Mouse (Mus musculus): ENCODE results near the gene Sptbn2. TPM values are rescaled to one million over a fixed set of nuclear protein-coding genes. Genes with fewer than 3 reads are reported as not detected.

The Sptbn2 gene
- polyA plus RNA-seq, 1 experiment, result not detected

DNA sequence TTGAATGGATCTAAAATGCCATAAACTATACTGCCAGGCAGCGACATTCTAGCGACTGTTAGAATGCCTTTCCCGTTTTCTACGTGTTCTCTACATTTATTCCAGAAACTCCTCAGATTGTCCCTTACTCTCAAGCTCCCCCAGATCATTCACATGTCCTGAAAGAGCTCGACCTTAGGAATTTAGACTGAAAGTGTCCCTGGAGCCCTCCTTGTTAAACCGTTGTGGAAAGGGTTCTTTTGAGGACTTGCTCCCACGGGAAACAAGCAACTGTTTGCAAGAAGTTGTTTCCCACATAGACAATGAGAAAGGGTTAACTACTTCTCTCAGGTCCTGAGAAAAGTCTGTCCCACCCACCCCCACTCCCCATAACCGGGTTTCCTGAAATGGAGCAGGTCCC, 10.3 kb upstream of the Sptbn2 start:
- Histone ChIP-seq H3K9me3 (ENCODE audit: control insufficient read depth, low read length) (no peaks in the 10 kb centered on the region), H3K27me3 (ENCODE audit: control insufficient read depth) (peaks cover 50% of the 10 kb centered on the region), H3K4me1 (ENCODE audit: control insufficient read depth) (peaks cover 4% of the 10 kb centered on the region; the same call in 1 of the 2 replicates), H3K4me3 (replicated peaks) (no peak overlapping the region), H3K36me3 (ENCODE audit: control insufficient read depth) (no peaks in the 10 kb centered on the region)
- no peak for TF ChIP-seq TAL1 (IDR thresholded peaks at IDR 0.05; ENCODE audit: low read length)
- no peak for TF ChIP-seq GATA1 (IDR thresholded peaks at IDR 0.05; ENCODE audit: low read length)

DNA sequence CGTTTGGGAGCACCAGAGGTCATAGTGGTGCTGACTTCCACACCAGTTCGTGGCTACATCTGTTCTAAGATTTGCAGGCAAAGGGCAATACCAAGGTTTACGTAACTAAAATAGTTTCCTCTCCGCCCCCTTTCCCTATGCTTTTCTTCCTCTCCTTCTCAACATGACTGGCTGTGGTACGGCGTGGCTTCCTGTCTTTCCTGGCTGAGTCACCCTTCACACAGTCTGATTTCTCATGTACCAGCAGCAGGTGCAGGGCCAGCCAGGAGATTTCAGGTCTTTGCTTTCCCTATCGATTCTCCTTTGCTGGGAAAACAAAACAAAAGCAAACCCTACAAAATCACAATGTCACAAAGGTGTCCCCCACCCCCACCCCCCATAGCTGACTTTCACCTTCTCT, 9.7 kb upstream of the Sptbn2 start:
- Histone ChIP-seq H3K36me3 (ENCODE audit: control insufficient read depth) (no peaks in the 10 kb centered on the region), H3K27me3 (ENCODE audit: control insufficient read depth) (peaks cover 50% of the 10 kb centered on the region), H3K4me3 (replicated peaks) (no peak overlapping the region), H3K4me1 (ENCODE audit: control insufficient read depth) (peaks cover 4% of the 10 kb centered on the region; the same call in 1 of the 2 replicates), H3K9me3 (ENCODE audit: control insufficient read depth, low read length) (no peaks in the 10 kb centered on the region)
- TF ChIP-seq TAL1 (IDR thresholded peaks at IDR 0.05; ENCODE audit: low read length) (no peak), GATA1 (IDR thresholded peaks at IDR 0.05; ENCODE audit: low read length) (no peak)

DNA sequence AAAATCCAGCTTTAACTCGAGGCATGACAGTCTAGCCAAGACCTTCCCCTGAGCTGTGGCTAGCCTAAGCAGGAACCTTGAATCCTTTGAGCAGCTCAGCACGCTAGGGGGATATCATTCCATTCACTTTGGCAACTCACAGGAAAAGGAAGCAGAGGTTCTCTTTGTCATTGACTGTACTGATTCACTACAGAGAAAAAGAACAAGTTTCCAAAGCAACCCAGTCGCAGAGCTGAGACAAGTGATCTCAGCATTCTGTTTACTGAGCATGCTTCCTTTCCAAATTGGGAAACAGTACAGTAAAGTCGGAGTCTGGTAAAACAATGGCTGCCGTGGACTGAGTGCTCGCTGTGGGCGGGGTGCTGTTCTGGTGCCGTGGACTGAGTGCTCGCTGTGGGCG, 2.2 kb upstream of the Sptbn2 start:
- H3K27me3 ChIP-seq (ENCODE audit: control insufficient read depth), result peaks cover 48% of the 10 kb centered on the region

DNA sequence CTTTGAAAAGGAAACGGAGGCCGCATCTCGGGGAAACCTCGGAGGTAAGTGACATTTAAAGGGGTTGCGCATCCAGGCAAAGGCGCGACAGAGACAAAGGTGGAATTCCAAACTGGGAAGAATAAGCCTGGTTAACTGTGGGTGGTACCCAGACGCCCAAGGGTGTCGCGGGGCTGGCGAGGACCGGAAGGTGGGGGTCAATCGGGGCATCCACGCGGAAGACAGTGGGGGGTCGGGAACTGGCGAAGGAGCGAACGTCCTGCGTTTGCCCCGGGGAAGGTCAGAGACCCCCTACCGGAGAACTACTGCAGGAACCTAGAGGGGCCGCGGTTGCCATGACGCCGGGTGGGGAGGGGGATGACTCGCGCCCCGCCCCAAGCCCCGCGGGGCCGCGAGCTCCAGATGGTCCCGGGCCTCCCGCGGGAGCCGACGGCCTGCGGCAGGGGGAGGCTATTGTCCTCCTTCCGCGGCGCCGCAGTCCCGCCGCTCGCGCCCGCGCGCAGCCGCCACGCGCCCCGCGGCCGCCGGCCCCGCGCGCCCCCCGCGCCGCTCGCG, 711 bp downstream of the Sptbn2 start:
- Histone ChIP-seq H3K4me1 (ENCODE audit: control insufficient read depth) (no peaks in the 10 kb centered on the region), H3K27me3 (ENCODE audit: control insufficient read depth) (peaks cover 65% of the 10 kb centered on the region), H3K4me3 (replicated peaks) (no peak overlapping the region), H3K9me3 (ENCODE audit: control insufficient read depth, low read length) (no peaks in the 10 kb centered on the region), H3K36me3 (ENCODE audit: control insufficient read depth) (no peaks in the 10 kb centered on the region)
- TF ChIP-seq GATA1 (IDR thresholded peaks at IDR 0.05; ENCODE audit: low read length) (no peak), TAL1 (IDR thresholded peaks at IDR 0.05; ENCODE audit: low read length) (no peak)

More for the DNA sequence above, 2.2 kb upstream of the Sptbn2 start:
- no peak overlapping the region for H3K4me3 ChIP-seq (replicated peaks)
- no peaks in the 10 kb centered on the region for H3K36me3 ChIP-seq (ENCODE audit: control insufficient read depth)
- H3K4me1 ChIP-seq (ENCODE audit: control insufficient read depth), result no peaks in the 10 kb centered on the region
- TF ChIP-seq GATA1 (IDR thresholded peaks at IDR 0.05; ENCODE audit: low read length) (no peak), TAL1 (IDR thresholded peaks at IDR 0.05; ENCODE audit: low read length) (no peak)
- H3K9me3 ChIP-seq (ENCODE audit: control insufficient read depth, low read length), result no peaks in the 10 kb centered on the region

DNA sequence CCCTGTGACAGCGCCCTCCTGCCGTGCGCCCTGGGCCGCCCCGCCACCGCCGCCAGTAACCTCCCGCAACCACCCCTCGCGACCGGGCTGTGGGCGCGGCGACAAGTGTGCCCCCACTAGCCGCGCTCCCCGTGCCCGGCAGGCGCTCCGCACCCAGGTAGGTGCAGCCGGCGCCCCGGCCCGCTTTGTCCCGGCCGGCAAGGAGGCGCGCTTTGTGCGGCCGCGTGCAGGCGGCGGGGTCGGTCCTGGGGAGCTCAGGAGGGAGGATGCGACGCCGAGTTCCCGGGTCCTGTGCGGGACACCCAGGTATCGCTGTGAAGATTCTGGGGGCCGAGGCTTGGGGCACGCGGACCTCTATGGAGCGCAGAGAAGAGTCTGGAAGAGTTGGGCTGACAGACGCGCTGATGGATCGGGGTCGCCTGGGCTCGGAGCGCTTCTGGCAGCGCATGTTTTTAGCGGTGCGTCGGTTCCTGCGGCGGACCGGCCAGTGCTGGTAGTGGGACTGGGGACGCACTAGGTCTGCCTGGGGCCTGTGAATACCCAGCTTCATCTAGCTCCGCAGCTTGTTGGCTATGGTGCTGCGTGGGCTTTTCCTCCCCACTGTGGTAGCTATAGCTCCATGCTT, 1.3 kb downstream of the Sptbn2 start:
- no peak overlapping the region for H3K4me3 ChIP-seq (replicated peaks)
- TF ChIP-seq TAL1 (IDR thresholded peaks at IDR 0.05; ENCODE audit: low read length) (no peak), GATA1 (IDR thresholded peaks at IDR 0.05; ENCODE audit: low read length) (no peak)
- H3K27me3 ChIP-seq (ENCODE audit: control insufficient read depth), result peaks cover 67% of the 10 kb centered on the region

DNA sequence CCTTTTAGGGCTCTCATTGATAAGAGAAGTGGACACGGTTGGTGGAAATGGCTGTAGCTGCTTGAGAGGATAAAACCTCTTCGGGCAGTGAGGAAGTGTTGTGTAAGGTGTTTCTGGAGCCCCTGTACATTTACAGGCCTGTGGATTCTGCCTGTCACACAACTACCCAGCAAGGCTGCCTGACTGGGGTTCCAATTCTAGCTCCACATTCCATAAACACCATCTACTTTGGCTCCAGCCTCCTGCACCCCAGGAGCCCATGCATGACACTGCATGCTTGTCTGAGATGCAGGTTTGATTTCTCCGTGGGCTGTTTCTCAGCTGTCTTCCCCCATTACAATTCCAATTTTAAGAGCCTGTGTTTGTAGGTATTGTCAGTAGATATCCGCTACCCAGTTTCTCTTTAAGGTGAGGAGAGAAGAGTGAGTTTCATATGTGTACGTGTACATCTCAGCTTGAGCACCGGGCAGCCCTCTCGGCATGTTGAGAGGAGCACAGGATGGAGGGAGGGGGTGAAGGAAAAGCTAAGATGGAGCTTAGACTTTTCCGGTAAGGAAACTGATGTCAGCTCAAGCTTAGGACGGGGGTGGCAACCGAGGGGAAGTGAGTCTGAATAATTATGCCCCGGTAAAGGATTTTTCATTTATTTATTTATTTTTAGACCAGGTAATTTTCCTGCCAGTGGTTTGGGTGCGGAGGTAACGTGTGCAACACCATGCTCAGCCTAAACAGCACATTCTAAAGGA, 2.0 kb downstream of the Sptbn2 start:
- Histone ChIP-seq H3K27me3 (ENCODE audit: control insufficient read depth) (peaks cover 67% of the 10 kb centered on the region), H3K4me3 (replicated peaks) (no peak overlapping the region), H3K4me1 (ENCODE audit: control insufficient read depth) (no peaks in the 10 kb centered on the region), H3K9me3 (ENCODE audit: control insufficient read depth, low read length) (no peaks in the 10 kb centered on the region), H3K36me3 (ENCODE audit: control insufficient read depth) (no peaks in the 10 kb centered on the region)
- TF ChIP-seq GATA1 (IDR thresholded peaks at IDR 0.05; ENCODE audit: low read length) (no peak), TAL1 (IDR thresholded peaks at IDR 0.05; ENCODE audit: low read length) (no peak)

More for the DNA sequence above, 1.3 kb downstream of the Sptbn2 start:
- Histone ChIP-seq H3K36me3 (ENCODE audit: control insufficient read depth) (no peaks in the 10 kb centered on the region), H3K9me3 (ENCODE audit: control insufficient read depth, low read length) (no peaks in the 10 kb centered on the region), H3K4me1 (ENCODE audit: control insufficient read depth) (no peaks in the 10 kb centered on the region)

DNA sequence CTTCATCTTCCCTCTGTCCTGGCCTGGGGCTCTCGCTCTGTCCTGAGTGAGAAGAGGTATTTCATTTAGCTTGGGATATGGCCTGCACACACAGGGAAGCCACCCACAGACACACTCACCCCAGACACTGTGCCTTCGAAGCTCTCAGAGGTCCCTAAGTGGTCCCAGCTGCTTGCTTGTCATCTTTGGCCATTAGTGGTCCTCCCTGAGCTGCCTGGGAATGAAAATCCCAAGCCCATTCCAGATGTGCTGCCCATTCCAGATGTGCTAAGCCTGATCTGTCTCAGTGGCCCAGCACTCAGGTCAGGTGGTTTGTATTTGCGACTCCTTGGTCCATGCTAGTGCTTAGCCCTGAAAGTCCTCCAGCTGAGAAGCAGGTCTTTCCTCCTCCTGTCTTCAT, 2.9 kb downstream of the Sptbn2 start:
- no peaks in the 10 kb centered on the region for H3K9me3 ChIP-seq (ENCODE audit: control insufficient read depth, low read length)
- TF ChIP-seq GATA1 (IDR thresholded peaks at IDR 0.05; ENCODE audit: low read length) (no peak), TAL1 (IDR thresholded peaks at IDR 0.05; ENCODE audit: low read length) (no peak)
- H3K36me3 ChIP-seq (ENCODE audit: control insufficient read depth), result no peaks in the 10 kb centered on the region
- peaks cover 65% of the 10 kb centered on the region for H3K27me3 ChIP-seq (ENCODE audit: control insufficient read depth)
- H3K4me1 ChIP-seq (ENCODE audit: control insufficient read depth), result no peaks in the 10 kb centered on the region
- H3K4me3 ChIP-seq (replicated peaks), result no peak overlapping the region

DNA sequence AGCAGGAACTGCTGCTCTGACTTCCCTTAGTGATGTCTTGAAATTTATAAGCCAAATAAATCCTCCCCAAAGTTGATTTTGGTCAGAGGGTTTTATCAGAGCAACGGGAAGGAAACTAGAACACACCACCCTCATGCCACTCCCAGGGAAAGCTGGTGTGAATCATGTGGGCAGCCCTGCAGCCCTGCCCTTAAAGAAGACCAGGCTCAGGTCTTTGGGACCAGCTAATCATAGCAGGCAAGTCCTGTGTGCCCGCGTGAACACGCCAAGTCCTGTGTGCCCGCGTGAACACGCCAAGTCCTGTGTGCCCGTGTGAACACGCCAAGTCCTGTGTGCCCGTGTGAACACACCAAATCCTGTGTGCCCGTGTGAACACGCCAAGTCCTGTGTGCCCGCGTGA, 5.8 kb downstream of the Sptbn2 start:
- H3K9me3 ChIP-seq (ENCODE audit: control insufficient read depth, low read length), result no peaks in the 10 kb centered on the region
- peaks cover 4% of the 10 kb centered on the region for H3K4me1 ChIP-seq (ENCODE audit: control insufficient read depth)
- H3K27me3 ChIP-seq (ENCODE audit: control insufficient read depth), result peaks cover 48% of the 10 kb centered on the region
- TF ChIP-seq GATA1 (IDR thresholded peaks at IDR 0.05; ENCODE audit: low read length) (no peak), TAL1 (IDR thresholded peaks at IDR 0.05; ENCODE audit: low read length) (no peak)
- no peak overlapping the region for H3K4me3 ChIP-seq (replicated peaks)
- no peaks in the 10 kb centered on the region for H3K36me3 ChIP-seq (ENCODE audit: control insufficient read depth)

DNA sequence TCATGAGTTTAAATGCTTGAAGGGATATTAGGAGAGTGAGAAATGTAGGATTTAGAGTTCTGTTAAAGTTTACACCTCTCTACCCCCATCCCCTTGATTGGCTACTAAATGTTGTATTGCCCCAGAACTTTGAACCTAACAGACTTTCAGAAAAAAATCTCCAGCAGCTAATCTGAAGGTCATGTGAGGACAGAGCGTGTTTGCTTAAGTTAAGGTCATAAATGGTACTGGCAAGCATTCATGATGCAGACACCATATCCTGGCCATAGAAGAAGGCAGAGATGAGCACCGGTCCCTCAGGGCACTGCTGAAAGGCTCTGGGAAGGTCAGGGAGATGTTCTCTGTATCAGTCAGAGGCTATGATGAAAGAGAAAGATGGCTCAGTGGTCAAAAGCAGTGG, 6.3 kb downstream of the Sptbn2 start:
- no peak for TF ChIP-seq TAL1 (IDR thresholded peaks at IDR 0.05; ENCODE audit: low read length)
- no peak for TF ChIP-seq GATA1 (IDR thresholded peaks at IDR 0.05; ENCODE audit: low read length)
- peaks cover 43% of the 10 kb centered on the region for H3K27me3 ChIP-seq (ENCODE audit: control insufficient read depth)

More for the DNA sequence above, 6.3 kb downstream of the Sptbn2 start:
- Histone ChIP-seq H3K36me3 (ENCODE audit: control insufficient read depth) (no peaks in the 10 kb centered on the region), H3K9me3 (ENCODE audit: control insufficient read depth, low read length) (no peaks in the 10 kb centered on the region), H3K4me1 (ENCODE audit: control insufficient read depth) (peaks cover 4% of the 10 kb centered on the region), H3K4me3 (replicated peaks) (no peak overlapping the region)
